Mouse (Mus musculus) stomach, embryonic 15.5 days (tissue): ENCODE data around the gene Wrb. TPM values are rescaled to one million over a fixed set of nuclear protein-coding genes. Genes with fewer than 3 reads are reported as not detected.

Source experiments
- ATAC-seq: fragments of 200-750 bp; cut with Nextera tagmentation; 2 replicates; pipeline ENCODE4 v1.8.0; 2017; ENCODE audit warnings: low read depth, moderate number of reproducible peaks, moderate TSS enrichment; ENCODE audit not compliant: insufficient read depth, low FRiP score
- H3K27ac ChIP-seq: fragments of 300-500 bp; sonication (generic); 2 replicates; pipeline ENCODE4 v1.5.1; 2015; ENCODE audit warnings: mild to moderate bottlenecking, inconsistent platforms
- H3K27me3 ChIP-seq: fragments of 300-500 bp; sonication (generic); replicated peaks from 2 replicates; pipeline ENCODE4 v1.6.1; 2015; ENCODE audit warnings: inconsistent platforms
- H3K36me3 ChIP-seq: fragments of 300-500 bp; sonication (generic); 2 replicates; pipeline ENCODE4 v1.6.1; 2015; ENCODE audit warnings: inconsistent platforms
- H3K4me1 ChIP-seq: fragments of 300-500 bp; sonication (generic); 2 replicates; pipeline ENCODE4 v1.6.1; 2015; ENCODE audit warnings: inconsistent platforms
- H3K4me2 ChIP-seq: fragments of 300-500 bp; sonication (generic); 2 replicates; pipeline ENCODE4 v1.6.1; 2015; ENCODE audit warnings: mild to moderate bottlenecking, inconsistent platforms
- H3K4me3 ChIP-seq: fragments of 300-500 bp; sonication (generic); replicated peaks from 2 replicates; pipeline ENCODE4 v1.5.1; 2015; ENCODE audit warnings: inconsistent platforms
- H3K9ac ChIP-seq: fragments of 300-500 bp; sonication (generic); 2 replicates; pipeline ENCODE4 v1.6.1; 2015; ENCODE audit warnings: inconsistent platforms
- H3K9me3 ChIP-seq: fragments of 300-500 bp; sonication (generic); 2 replicates; pipeline ENCODE4 v1.6.1; 2016; ENCODE audit warnings: inconsistent platforms
- WGBS: fragments of 180-500 bp; shearing (Covaris S2); methylation state at CpG from one replicate; pipeline ENCODE4 v1.1.7; 2015; 5-methylcytosine and 5-hydroxymethylcytosine counted together
- polyA plus RNA-seq: library from polyadenylated mRNA; unstranded; fragments of >200 nt; fragmentation: Nextera tagmentation; extraction: Ambion mirVana; gene quantifications from 2 replicates; pipeline ENCODE4 v1.2.1, GENCODE M21; 2015

Wrb gene
- polyA plus RNA-seq, 1 experiment from 2014 or later = 65.5 TPM

- no peak overlapping the region for H3K9ac ChIP-seq
- no peaks in the 10 kb centered on the region for H3K27me3 ChIP-seq
- no peaks in the 10 kb centered on the region for H3K36me3 ChIP-seq
- ATAC-seq = no peak
- 79% methylated on average over 20 of the region's 20 CpGs for WGBS
- peak overlapping the region; percentile 88 for H3K4me2 ChIP-seq
- no peak overlapping the region for H3K27ac ChIP-seq
- no peaks in the 10 kb centered on the region for H3K9me3 ChIP-seq
- H3K4me1 ChIP-seq = 0 out of 2 replicates have a peak, but pooled peaks cover 5% of the 10 kb centered on the region
- peak overlapping the region; percentile 50 for H3K4me3 ChIP-seq
Measured at GRCm38 (mm10) chr16:96159794-96160346, 14.7 kb downstream of the Wrb start.

DNA sequence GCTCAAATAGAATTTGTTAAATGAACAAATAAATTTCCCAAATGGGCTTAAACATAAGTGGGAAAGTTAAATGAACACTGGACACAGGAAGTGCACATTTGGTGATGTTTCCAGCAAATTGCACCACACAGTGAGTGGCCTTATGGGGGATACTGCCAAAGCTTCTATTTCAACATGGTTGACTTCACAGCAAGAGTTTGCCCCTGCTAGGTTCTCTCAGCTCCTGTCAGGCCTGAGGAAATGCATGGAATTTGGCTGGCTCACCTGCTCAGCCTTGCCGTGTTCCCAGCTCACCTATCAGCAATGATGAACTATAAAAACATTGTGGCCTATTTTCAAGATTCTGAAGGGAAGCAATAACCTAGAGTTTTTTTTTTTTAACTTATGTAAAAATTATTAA is 15.7 kb downstream of the Wrb start:
- no peak for ATAC-seq
- H3K4me1 ChIP-seq = 0 out of 2 replicates have a peak, but pooled peaks cover 5% of the 10 kb centered on the region
- no peaks in the 10 kb centered on the region for H3K27me3 ChIP-seq
- H3K9me3 ChIP-seq = no peaks in the 10 kb centered on the region
- no peak overlapping the region for H3K27ac ChIP-seq
- H3K9ac ChIP-seq = no peak overlapping the region
- H3K4me2 ChIP-seq = no peak overlapping the region
- H3K36me3 ChIP-seq = no peaks in the 10 kb centered on the region
- 73% methylated on average over 1 of the region's 1 CpGs for WGBS
- H3K4me3 ChIP-seq = no peak overlapping the region

DNA sequence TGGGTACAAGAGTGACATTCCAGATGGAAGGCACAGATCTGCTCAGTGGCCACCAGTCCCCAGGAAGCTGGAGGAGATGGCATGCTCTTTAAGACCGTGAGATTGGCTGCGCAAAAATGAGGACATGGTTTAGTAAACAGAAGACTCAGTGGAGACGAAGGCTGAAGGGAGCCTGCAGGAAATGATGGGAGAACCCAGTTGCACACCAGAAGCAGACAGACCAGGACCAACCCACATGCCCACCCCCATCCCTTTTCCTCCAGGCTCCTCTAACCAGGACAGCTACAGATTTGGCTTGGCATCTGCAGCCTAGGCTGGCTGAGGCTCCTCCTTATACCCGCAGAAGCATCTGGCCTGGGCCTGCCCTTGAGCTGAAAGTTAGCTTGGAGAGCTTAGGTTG is 16.1 kb downstream of the Wrb start:
- H3K9ac ChIP-seq = no peak overlapping the region
- no peaks in the 10 kb centered on the region for H3K9me3 ChIP-seq
- no peak overlapping the region for H3K27ac ChIP-seq
- ATAC-seq = no peak
- H3K4me1 ChIP-seq = 0 out of 2 replicates have a peak, but pooled peaks cover 5% of the 10 kb centered on the region
- no peak overlapping the region for H3K4me3 ChIP-seq
- no peaks in the 10 kb centered on the region for H3K27me3 ChIP-seq
- H3K36me3 ChIP-seq = no peaks in the 10 kb centered on the region
- H3K4me2 ChIP-seq = no peak overlapping the region
- WGBS = 76% methylated on average over 4 of the region's 4 CpGs

DNA sequence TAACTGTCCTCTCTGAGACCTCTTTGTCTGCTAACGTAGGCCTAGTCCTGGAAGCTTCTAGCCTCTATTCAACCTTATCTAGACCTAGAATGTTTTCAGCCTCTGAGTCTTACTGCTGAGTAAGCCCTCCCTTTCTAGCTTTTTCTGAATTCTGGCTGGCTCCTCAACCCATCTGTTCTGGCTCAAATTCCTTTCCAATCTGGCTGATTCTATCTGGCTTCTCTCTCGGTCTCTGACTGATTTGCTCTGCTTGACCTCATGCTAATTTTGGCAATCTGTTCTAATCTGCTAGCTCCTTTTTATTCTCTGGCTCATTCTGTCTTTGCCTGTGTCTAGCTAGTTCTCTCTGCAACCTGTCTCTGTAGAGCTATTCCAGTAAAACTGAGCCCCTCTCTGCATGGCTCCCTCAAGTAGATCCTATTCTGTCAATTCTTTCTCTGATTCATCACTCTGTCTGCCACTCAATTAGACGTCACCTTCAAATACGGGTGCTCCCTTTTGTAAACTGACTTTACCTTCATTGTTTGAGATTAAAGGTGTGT is 20.6 kb downstream of the Wrb start:
- no peak overlapping the region for H3K4me2 ChIP-seq
- WGBS = 56% methylated on average over 4 of the region's 4 CpGs
- no peaks in the 10 kb centered on the region for H3K36me3 ChIP-seq
- H3K4me1 ChIP-seq = no peaks in the 10 kb centered on the region
- no peaks in the 10 kb centered on the region for H3K27me3 ChIP-seq
- ATAC-seq = no peak
- no peak overlapping the region for H3K9ac ChIP-seq
- no peaks in the 10 kb centered on the region for H3K9me3 ChIP-seq
- H3K4me3 ChIP-seq = no peak overlapping the region
- H3K27ac ChIP-seq = no peak overlapping the region

DNA sequence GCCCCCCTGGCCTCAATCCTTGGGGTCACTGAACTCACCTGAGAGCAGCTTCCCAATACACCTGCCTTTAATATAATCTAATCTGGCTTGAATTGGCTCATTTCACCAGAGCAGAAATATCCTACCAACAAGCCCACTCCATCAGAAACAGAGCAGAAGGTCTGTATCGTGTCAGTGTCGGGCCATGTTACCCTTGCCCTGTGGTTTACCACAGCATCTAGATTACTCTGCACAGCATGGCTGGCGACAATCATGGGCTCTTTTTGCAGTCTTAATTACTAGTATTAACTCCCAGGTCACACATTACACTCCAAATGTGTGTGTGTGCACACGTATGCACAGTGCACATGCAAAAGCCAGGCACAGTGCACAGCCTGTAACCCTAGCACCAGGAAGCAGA is 23.6 kb downstream of the Wrb start:
- H3K9ac ChIP-seq = no peak overlapping the region
- no peaks in the 10 kb centered on the region for H3K4me1 ChIP-seq
- no peak overlapping the region for H3K4me3 ChIP-seq
- no peak for ATAC-seq
- H3K36me3 ChIP-seq = no peaks in the 10 kb centered on the region
- H3K27ac ChIP-seq = no peak overlapping the region
- WGBS = 87% methylated on average over 4 of the region's 4 CpGs
- no peaks in the 10 kb centered on the region for H3K27me3 ChIP-seq
- no peak overlapping the region for H3K4me2 ChIP-seq
- H3K9me3 ChIP-seq = no peaks in the 10 kb centered on the region

DNA sequence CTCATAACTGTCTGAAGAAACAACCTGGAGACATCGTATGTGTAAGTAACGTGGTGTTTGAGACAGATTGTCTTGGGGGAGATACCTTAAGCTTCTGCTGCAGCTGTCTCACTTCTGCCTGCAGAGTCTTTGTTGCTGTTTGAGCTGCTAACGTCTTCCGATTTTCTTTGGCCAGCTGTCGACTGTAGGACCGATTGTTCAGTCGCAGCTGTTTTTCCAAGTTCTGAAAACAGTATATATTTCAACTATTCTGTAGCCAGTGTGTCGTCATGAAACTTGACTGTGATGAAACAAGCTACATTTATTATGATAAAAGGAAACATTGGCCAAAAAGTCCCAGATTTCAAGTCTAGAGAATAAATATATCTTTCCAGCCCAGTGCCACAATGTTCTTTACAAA is 28.4 kb downstream of the Wrb start:
- no peaks in the 10 kb centered on the region for H3K27me3 ChIP-seq
- no peak for ATAC-seq
- H3K27ac ChIP-seq = no peak overlapping the region
- H3K4me2 ChIP-seq = no peak overlapping the region
- H3K4me1 ChIP-seq = no peaks in the 10 kb centered on the region
- H3K9ac ChIP-seq = no peak overlapping the region
- WGBS = 43% methylated on average over 8 of the region's 8 CpGs
- H3K36me3 ChIP-seq = no peaks in the 10 kb centered on the region
- H3K9me3 ChIP-seq = no peaks in the 10 kb centered on the region
- H3K4me3 ChIP-seq = no peak overlapping the region

- no peak overlapping the region for H3K9ac ChIP-seq
- H3K4me1 ChIP-seq = no peaks in the 10 kb centered on the region
- H3K27me3 ChIP-seq = no peaks in the 10 kb centered on the region
- 47% methylated on average over 2 of the region's 2 CpGs for WGBS
- no peaks in the 10 kb centered on the region for H3K9me3 ChIP-seq
- no peak overlapping the region for H3K4me3 ChIP-seq
- ATAC-seq = no peak
- H3K36me3 ChIP-seq = no peaks in the 10 kb centered on the region
- no peak overlapping the region for H3K27ac ChIP-seq
- H3K4me2 ChIP-seq = no peak overlapping the region
Measured at GRCm38 (mm10) chr16:96175399-96175798, 30.2 kb downstream of the Wrb start.

DNA sequence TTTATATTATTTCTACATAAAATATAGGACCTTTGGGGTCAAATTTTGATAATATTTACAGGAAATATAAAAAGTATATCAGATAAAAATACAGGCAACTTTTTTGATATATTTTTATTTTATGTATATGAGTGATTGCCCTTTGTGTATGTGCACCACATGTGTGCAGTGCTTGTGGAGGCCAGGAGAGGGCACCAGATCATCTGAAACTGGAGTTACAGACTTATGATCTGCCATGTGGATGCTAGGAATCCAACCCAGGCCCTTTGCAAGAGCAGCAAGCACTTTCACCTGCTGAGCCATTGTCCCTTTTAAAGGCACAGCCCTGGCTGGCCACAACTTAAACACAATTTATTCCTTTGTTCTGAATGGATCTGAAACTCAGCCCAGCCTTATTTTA is 33.9 kb downstream of the Wrb start:
- Histone ChIP-seq H3K27ac (no peak overlapping the region), H3K36me3 (no peaks in the 10 kb centered on the region), H3K9ac (no peak overlapping the region), H3K4me1 (no peaks in the 10 kb centered on the region), H3K27me3 (no peaks in the 10 kb centered on the region), H3K9me3 (no peaks in the 10 kb centered on the region), H3K4me3 (no peak overlapping the region), H3K4me2 (no peak overlapping the region)
- no peak for ATAC-seq

DNA sequence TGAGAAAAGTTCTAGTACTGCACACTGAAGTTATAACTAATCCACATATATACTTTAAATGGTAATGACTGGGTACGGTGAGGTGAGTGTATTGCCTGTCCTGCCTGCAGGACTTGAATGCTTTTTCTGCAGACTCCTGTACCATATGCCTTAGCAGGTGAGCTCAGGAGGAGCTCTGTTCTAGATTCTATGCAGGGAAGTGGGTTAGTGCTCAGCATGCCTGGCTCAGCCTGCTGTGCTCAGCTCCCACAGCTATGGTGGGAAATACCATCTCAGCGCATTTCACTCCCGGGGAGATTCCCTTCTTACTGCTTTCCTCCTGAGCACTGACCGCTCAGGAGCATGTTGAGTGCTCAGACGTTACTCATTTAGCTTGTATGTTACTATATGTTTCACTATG is 42.4 kb downstream of the Wrb start:
- H3K27me3 ChIP-seq = no peaks in the 10 kb centered on the region
- no peak overlapping the region for H3K9ac ChIP-seq
- no peaks in the 10 kb centered on the region for H3K9me3 ChIP-seq
- H3K4me3 ChIP-seq = no peak overlapping the region
- H3K4me2 ChIP-seq = no peak overlapping the region
- H3K36me3 ChIP-seq = no peaks in the 10 kb centered on the region
- H3K4me1 ChIP-seq = no peaks in the 10 kb centered on the region
- WGBS = 82% methylated on average over 5 of the region's 5 CpGs
- H3K27ac ChIP-seq = no peak overlapping the region
- no peak for ATAC-seq

DNA sequence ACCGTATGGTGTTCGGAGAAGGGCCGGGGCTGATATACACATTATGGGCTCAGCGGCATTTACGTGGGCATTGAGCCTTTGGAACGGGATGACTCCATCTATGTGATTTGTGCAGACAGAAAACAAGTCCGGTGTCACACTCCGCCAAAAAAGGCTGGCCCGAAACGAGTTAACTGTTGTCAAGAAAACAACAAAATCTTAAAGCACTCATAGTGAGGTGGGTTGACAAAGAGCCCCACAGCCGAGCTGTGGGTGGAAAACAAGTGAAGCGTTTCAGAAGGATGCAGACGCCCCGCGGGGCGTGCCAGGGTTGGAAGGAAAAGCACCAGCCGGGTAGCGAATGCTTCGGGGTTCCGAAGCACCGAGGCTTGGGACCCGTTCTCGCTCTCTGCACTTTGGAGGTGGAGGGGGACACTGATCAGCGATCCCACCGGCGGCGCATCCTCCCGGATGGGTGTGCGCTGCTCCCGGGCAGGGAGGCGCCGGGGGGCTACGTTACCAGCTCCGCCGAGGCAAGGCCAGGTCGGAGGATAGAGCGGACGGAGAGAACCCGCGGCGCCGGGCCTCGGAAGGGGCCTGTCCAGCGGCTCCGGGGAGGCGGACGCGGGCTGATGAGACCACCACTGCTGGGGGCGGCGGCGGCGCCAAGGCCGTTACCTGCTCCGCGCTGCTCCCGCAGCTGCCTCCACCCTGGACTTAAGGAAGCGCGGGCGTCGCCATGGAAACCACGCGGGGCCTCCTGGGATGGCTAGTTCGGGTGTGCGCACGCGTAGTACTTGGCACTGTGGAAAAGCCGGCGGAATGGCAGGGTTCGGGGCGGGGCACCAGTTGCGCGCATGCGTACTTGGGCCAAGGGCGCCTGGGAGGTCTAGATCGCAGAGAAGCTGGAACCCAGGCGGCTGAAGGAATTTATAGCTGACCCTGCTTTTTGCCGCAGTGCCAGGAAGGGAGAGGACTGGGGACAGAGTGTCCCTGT is 46.6 kb downstream of the Wrb start, which contains the start of gene Lca5l:
TSS of gene Lca5l (minus strand) at position 741 of the 976 bp plus-strand sequence.
- H3K4me3 ChIP-seq = peak within 1 kb of the TSS; percentile 76
- peak within 1 kb of the TSS; percentile 73 for H3K4me2 ChIP-seq
- H3K9me3 ChIP-seq = no peaks in the 10 kb centered on the region
- peak; percentile 98 for ATAC-seq
- H3K36me3 ChIP-seq = no peaks in the 10 kb centered on the region
- H3K27me3 ChIP-seq = no peaks in the 10 kb centered on the region
- peak within 1 kb of the TSS; percentile 68; the same call in 1 of the 2 replicates for H3K27ac ChIP-seq
- H3K9ac ChIP-seq = peak within 1 kb of the TSS; percentile 66
- no peaks in the 10 kb centered on the region for H3K4me1 ChIP-seq
- WGBS = under 1% methylated on average over 77 of the region's 77 CpGs

- peak within 1 kb of the TSS; percentile 32 for H3K4me3 ChIP-seq
- ATAC-seq = peak; percentile 87
- no peaks in the 10 kb centered on the region for H3K36me3 ChIP-seq
- no peaks in the 10 kb centered on the region for H3K9me3 ChIP-seq
- H3K9ac ChIP-seq = no peak within 1 kb of the TSS
- peak within 1 kb of the TSS; percentile 67 for H3K27ac ChIP-seq
- 6% methylated on average over 20 of the region's 20 CpGs for WGBS
- H3K4me2 ChIP-seq = peak within 1 kb of the TSS; percentile 68
- no peaks in the 10 kb centered on the region for H3K27me3 ChIP-seq
- peaks cover 10% of the 10 kb centered on the region; the same call in 1 of the 2 replicates for H3K4me1 ChIP-seq
Measured at GRCm38 (mm10) chr16:96199913-96200701, 54.9 kb downstream of the Wrb start, which contains the start of gene Sh3bgr. TSS of gene Sh3bgr (plus strand) at chr16:96200450.
